Mouse (Mus musculus) lung, postnatal 10 days (tissue): Measurements from ENCODE around the gene Krtap8-1.

Experiments
- DNase-seq: peaks from one replicate; pipeline ENCODE4 v3.0.0; 2021

The Krtap8-1 gene

DNA sequence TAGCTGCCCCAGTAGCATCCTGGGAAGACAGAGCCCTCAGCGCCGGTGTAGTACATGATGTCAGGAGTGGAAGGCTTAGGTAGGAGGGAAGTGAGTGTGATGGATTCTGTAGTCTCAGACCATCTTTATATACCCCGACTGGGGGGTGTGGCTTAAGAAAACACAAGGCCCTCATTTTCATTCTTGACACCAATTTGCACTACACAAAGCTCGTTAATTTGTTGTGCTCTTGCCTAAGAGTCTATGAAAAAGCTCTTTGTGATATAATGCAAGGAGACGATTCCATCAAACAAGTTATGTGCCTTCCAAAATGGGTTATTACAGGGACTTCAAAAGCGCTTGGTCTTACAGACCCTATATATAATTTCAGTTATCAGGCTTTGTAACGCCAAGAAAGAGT lies at the start of gene Krtap8-1:
Gene Krtap8-1, minus strand, starts transcription at position 101 of the 400 bp plus-strand sequence.
- DNase-seq, result no peak

DNA sequence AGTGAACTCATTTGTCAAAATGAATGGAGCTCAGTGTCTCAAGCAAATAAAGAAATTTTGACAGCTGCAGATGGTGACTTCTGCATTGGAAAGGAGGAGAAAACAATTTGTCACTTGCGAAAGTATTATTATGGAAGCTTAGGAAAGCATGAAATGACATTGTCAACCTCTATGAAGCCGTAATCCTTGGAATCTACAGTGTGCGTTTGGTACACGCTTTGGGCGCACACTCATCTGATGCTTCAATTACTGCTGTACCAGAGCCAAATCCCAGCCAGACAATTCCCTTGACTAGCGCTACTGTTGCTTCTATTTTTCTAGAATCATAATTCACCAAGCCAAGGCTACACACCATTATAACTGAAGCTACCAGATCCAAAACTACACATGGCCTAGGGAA lies 49.6 kb upstream of the Krtap8-1 start:
- DNase-seq, result no peak

DNA sequence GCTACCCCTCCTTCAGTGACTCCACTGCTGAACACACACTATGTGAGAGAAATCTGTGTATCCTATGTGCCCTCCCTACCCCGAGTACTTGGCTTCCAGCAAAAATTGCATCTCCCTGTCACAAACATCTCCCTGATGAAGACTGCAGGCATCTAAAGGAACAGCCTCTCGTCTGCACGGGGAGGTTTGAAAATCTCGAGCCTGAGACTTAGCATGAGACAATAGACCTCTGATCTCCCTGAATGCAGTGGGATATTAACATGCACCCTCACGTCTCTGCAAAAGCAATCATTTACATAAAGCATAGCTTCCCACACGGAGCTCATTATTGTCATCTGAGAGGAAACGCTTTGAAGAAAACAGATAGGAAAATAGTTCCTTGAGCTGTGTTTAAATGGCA lies 42.8 kb upstream of the Krtap8-1 start:
- no peak for DNase-seq

DNA sequence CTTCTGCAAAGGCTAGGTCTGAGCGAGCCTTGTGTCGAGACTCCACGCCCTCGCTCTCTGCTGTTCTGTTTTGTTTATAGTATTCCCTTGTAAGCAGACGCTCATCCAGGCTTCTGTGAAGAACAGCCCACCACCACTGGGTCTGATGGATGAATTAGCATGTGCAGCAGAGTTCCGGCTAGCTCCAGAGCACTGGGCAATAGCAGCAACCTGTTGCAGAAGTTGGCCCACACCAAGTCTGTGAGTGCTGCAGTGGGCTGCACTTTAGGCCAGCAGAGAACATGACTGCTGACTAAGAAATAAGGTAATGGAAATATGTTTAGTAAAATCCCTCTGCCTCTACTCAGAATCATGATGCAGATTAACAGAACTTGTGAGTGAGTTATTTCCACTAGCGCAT lies 42.1 kb upstream of the Krtap8-1 start:
- no peak for DNase-seq

DNA sequence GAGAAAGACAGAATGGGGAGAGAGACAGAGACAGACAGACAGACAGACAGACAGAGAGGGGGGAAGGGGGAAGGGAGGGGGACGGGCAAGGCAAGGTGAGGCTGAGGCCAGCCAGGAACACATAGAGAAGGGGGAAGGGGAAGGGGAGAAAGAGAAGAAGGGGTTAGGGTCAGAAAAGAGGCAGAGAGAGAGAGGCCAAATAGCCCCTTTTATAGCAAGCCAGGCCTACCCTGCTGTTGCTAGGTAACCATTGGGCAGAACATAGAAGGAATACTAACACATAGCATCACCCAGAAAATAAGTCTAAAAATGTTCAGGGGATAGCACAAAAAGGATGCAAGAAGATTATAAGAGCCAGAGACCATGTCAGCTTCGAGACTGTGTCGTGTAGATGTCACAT lies 40.6 kb upstream of the Krtap8-1 start:
- no peak for DNase-seq

DNA sequence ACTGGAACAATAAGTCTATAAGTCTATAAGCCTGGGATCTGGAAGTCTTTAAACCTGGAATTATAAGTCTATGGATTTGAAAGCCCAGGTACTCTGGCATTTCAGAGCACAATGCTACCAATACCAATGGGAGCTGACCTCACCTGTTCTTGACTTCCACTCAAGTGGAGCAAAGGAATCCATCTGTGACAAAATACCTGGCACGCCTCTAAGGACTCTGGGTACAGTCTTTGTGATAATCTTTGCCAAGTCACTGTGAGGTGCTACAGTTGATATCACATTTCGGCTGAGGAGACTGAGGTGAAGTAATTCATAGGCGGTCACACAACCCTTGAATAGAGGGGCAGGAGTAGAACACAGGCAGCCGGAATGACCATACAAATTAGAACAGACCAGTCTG lies 33.2 kb upstream of the Krtap8-1 start:
- peak; percentile 28 for DNase-seq

DNA sequence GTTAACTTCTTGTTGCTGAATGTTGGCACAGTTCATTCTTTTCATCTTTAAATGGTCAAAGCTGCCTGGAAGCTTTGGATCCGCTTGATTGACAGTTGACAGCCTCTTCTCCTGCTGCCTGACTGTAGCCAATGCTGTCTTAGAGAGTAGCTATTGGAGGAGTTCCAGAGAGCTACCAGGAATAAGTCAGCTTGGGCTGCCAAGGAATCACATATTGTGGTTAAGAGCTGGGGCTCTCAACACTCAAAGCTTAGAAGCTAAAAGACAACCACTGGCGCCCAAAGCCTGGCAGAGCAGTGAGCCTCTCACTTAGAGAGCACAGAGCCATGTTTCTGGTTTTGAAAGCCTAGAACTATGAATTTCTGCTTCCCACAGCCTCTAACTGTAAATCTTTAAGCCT lies 32.8 kb upstream of the Krtap8-1 start:
- no peak for DNase-seq

DNA sequence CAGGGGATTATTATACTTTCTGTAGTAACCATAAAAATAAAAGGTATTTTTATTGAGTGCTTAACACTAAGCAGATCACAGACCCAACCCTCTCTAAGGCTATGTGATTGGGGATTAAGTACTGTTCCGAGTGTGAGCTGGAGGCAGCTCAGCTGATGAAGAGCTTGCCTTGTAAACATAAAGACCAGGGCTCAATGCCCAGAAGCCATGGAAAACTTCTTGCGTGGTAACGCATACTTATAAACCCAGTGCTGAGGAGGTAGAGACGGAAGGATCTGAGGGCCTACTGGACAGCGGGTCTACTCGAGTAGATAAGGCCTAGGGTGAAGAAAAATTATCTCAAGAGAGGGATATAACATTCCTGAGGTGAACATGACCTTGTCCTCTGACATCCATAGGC lies 32.3 kb upstream of the Krtap8-1 start:
- DNase-seq, result no peak

DNA sequence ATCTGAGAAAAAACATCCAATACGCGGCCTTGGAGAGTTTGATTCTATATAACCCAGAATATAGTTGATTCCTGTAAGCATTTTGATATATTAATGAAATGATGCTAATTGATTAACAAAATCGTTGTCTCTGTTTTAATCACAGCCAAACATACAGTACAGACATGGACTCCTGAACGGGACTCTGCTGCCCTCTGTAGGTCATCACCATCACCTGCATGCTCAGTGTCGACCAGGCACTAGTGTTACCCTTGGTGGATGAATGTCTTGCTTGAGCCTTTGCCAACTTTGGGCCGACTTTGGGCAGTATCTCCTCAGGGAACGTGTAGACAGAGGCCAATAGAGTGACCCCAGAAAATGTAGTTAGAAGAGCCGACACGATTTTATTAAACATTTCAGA lies 29.9 kb upstream of the Krtap8-1 start:
- DNase-seq, result peak; percentile 21

DNA sequence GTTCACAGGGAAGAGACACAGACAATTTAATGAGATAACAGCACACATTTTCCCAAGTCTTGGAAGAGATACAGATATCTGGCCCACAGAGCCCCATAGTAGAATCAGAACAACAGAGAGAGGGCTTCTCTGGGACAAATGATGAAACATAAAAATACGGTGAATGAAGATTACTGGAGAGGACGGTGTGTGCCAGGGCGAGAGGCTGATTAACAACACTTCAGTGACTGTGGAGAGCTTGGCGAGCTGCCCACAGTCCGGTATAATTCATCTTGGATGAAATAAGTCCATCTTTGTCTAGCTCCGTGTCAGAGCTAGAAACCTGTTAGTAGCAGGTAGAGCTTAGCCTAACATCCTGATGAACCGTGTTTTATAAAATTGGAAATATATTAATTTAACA lies 25.7 kb upstream of the Krtap8-1 start:
- no peak for DNase-seq

DNA sequence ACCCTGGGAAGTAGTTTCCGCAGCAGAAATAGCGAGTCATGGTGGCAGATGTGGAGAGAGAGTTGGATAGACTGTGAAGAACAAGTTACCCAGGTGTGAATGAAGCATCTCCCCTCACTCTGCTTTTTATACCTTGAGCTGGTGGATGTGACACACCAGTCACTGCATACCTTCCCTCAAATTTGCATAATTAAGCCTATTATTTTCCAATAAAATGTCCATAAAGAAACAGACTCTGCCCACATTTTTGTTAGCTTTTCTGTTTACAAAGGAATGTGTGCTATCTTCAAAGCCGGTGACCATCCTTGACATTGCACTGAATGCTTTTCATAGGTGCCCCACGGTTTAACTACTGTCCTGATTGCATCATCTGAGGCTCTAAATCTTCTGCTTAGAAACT lies 20.5 kb upstream of the Krtap8-1 start, which contains the start of gene Krtap7-1:
Gene Krtap7-1, minus strand, starts transcription at position 101 of the 400 bp plus-strand sequence.
- no peak for DNase-seq

DNA sequence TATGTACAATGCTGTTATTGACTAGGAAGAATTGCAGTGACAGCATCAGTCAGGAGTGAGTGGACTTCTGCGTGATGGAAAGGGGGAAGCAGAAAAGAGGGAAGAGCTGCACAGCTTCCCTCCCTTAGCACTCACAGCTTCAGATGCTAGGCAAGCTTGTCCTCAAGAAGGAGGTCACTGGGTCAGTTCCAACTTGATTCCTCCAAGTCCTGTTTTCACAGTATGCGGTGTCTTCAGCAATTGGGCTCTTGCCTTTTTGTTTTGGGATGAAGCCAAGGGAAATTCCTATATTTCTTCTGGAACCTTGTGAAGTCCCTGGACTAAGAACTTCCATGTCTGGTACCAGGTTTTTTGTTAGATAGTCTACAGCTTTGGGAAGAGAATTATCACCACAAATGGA lies 15.8 kb upstream of the Krtap8-1 start:
- no peak for DNase-seq

DNA sequence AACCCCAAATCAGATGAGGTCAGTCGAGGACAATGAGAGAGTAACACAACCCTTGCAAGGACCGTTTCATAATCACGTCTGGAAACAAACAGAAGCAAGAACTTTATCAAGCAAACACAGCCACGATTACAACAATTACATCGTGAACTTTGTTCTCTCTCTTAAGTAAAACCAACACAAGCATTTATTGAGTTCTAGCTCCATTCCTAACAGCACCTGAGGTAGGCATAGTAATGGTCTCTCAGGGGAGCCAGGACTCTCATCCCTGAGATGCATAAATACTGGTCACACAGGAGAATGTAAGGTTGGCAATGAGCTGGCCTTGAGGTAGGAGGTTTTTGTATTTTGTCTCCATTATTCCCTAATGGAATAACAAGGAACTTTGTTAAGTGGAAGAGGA lies 14.1 kb upstream of the Krtap8-1 start:
- DNase-seq, result no peak

DNA sequence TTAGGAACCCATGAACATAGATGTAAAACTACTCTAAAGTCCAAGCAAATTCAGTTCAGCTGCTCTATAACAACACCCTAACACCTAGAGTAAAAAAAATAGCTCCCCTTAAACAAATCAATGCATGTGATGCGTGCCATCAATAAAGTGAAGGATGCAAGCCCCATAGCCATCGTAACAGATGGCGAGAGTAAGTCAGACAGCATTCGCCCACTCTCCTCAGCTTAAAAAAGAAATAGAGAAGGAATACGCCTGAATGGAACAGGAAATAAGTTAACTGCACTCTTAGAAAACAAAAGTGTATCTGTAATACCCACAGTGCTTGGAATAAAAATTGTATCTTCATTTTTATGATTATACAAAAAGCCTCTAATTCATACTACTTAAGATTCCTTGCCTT lies 9.2 kb upstream of the Krtap8-1 start:
- no peak for DNase-seq

DNA sequence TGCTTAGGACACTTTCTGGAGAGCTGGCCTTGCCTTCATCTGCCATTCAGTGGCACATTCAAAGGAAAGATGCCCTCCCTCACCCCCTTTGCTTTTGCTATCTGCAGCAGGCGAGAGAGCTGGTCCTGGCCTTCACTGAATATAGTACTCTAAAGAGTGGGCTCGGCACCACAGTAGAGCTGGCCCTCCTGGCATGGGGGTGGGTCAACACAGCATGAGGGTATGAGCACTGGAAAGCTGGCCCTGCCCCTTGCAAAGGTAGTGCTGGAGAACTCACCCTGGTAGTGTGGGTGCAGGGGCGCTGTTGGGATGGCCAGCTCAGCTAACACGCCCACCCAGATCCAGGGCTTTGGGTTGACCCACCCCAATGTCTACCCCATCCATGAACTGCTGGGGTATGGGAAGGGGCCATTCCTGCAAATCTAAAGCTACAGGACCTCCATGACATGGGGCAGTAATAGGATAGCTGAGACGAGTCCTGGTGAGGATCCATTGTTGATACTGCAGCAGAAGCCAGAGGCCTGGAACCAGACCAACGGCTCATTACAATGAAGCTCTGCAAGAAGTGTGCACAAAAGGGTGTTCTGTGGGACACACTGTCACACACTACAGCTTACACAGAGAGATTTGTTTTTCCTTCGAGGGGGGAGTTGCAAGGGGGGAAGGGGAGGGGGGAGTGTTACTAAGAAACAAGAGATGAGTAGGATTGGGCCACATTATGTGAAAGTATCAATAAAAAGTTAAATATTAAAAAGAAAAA lies 7.8 kb upstream of the Krtap8-1 start:
- no peak for DNase-seq

DNA sequence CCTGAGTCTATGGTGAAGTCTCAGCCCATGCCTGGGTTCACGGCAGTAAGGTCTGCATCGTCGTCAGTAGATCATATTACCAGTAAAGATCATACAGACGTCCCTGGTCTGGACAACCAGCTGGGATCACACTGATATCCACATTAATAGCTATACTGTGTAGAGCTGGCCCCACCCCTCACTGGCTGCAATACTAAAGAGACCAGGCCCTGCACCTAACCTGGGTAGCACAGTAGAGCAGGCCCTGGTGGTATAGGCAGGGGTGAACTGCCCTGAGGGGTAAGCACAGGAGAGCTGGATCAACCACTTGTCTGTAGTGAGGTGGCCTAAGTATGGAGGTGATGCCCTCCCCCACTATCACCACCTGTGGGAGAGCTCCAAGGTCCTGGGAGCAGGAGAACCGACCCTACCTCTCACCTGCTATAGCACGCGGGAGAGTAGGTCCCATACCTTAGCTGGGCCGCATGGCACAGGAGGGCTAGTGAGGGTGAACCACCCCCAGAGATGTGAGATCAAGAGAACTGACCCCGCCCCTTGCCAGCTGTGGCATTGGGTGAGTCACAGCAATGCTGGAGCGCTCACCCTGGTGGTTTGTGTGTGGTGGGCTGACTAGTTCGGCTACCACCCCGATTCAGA lies 10.0 kb downstream of the Krtap8-1 start:
- DNase-seq, result no peak

DNA sequence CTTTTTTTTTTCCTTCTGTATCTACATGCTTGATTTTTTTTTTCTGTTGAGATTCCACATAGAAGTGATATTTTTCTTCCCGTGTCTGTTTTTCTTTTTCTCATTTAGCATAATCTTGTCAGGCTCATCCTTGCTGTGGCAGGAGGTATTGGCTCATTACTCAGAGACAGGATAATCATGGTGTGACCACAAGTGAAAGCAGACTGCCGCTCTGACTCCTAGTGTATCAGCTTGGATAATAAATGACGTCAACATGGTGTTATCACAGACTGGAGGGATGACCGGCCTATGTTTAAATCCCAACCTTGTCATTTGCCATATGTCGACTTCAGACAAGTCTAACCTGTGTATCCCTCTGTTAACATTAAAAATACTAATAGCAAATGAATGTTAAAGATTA lies 26.6 kb downstream of the Krtap8-1 start:
- no peak for DNase-seq
